Mouse (Mus musculus): ENCODE results near the gene Ddc. TPM values are rescaled to one million over a fixed set of nuclear protein-coding genes. Genes with fewer than 3 reads are reported as not detected.

Ddc gene
- total RNA-seq, 2 experiments from 2014 or later, result 0.61 to 0.81 TPM

DNA sequence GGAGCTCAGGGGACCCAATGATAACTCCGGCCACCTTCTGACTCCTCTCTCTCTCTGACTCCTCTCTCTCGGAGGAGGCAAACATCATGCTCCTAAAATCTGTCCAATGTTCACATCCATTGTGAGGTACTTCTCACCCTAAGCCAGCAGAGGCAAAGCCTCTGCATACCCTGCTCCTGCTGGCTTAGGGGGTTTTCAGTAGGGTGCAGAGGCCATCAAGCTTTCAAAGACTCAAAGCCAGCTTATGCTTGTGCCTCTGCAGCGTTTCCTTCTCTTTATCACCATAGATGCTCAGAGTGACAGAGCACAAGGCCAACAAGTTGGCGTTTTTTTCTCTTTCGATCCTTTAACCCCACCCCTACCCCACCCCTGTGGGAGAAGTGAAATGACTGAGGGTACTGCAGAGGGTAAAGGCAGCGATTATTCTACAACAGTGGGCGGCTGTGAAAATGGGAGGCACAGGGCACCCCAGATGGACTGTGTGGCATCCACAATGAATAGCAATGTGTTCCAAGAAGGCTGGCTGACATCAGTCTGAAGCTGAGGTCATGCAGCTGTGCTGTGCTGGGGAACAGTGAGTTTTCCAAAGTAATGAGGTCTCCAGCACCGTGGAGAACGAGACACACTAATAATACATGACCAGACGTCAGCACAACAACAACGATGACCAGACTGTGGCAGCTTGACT is 34.3 kb upstream of the Ddc start:
- no peak for TF ChIP-seq CTCF (IDR thresholded peaks at IDR 0.05)
- H3K4me3 ChIP-seq, result no peak overlapping the region
- peak; percentile 30 for DNase-seq
- peak overlapping the region; percentile 69 for H3K27ac ChIP-seq
- intact Hi-C loops (cut with DNase I), result no loop called here

DNA sequence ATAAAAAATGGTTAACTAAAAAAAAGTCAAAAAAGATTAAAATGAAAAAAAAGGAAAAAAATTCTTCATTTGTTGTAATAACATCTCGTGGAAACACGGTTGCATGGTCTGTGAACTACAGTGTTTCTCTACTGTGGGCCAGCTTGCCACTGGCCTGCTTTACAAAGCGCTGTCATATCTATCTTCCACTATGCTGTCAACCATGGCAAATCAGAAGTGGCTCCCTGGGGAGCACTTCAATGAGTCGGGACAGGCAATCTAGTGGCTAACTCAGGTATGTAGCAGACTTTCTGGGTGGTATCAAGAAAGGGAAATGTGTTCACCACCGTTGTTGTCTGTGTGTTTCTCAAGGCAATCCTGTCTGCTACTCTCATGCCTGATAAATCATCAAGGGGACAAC is 33.7 kb upstream of the Ddc start:
- Histone ChIP-seq H3K4me3 (no peak overlapping the region), H3K27ac (peak overlapping the region; percentile 69)
- DNase-seq, result no peak
- intact Hi-C loops (cut with DNase I), result no loop called here
- no peak for TF ChIP-seq CTCF (IDR thresholded peaks at IDR 0.05)

DNA sequence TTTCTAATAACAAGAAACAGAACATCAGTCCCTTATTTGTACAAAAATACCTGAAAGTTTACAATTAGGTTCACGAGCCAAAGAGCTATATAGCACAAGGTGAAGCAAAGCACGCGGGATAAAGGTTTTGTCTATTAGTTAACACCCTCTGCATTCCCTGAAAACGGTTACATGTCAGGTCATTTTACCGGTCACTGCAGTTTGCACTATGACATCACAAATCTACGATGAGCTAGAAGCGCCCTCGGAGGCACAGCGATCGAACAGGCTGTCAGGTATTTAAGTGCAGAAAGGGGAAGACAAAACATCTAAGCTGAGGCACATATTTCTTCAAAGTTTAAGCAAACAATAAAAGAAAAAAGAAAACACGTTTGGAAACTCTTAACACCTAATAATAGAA is 32.6 kb upstream of the Ddc start:
- Histone ChIP-seq H3K27ac (no peak overlapping the region), H3K4me3 (no peak overlapping the region)
- intact Hi-C loops (cut with DNase I), result no loop called here
- DNase-seq, result no peak
- no peak for TF ChIP-seq CTCF (IDR thresholded peaks at IDR 0.05)

DNA sequence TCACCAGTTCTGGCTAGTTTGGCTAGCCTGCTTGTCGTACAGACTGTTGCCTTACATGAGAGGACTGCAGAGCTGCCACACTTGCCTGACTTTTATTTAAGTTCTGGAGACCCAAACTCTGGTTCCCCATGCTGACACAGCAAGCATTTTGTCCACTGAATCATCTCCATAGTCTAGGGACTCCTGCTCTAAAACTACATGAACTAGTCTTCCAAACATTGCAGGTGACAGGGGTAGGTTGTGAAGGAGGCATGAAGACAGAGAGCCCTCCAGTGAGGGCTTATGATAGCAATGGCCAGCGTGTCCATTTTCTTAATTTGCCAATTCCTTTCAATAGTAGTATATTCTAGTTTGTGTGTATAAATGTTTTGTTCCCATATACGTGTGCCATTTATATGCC is 31.1 kb upstream of the Ddc start:
- TF ChIP-seq CTCF (IDR thresholded peaks at IDR 0.05), result no peak
- 0 out of 2 replicates have a peak overlapping the region, but pooled peaks have one; percentile 24 for H3K27ac ChIP-seq
- intact Hi-C loops (cut with DNase I), result no loop called here
- H3K4me3 ChIP-seq, result no peak overlapping the region
- DNase-seq, result no peak

DNA sequence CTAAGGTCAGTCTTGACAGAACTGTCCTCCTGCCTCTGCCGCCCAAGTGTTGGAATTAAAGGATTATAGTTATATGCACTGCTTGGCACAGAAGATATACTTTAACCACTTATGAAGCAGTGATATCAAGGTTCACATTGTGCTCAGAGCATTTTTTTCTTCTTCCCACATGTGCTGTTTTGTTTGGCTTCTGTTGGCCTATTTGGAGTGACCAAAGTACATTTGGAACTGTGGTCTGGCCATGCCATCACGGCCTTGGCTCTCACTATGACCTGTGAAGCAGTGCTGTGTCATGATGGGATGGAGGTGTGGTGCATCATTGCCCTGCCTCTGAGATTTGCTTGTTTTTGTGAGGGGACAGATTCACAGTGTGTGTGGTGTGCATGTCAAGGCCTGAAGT is 30.6 kb upstream of the Ddc start:
- no peak overlapping the region for H3K4me3 ChIP-seq
- intact Hi-C loops (cut with DNase I), result no loop called here
- peak overlapping the region; percentile 24; the same call in 1 of the 2 replicates for H3K27ac ChIP-seq
- peak; percentile 24 for DNase-seq
- TF ChIP-seq CTCF (IDR thresholded peaks at IDR 0.05), result no peak

DNA sequence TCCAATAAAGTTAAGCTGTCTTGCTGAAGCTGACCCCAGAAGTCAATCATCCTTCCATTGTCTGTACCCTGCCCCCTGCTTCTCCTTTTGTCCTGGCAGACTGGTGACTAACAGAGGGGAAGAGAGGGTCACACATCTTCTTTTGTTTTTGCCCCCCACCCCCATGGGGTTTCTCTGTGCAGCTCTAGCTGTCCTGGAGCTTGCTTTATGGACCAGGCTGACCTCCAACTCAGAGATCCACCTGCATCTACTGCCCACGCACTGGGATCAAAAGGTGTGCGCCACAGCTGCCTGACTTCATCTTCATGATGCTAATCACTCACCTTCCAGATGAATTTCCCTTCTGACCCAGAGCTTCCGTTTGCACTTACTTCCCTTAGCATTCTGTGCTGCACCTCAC is 26.0 kb upstream of the Ddc start:
- DNase-seq, result no peak
- no peak overlapping the region for H3K27ac ChIP-seq
- intact Hi-C loops (cut with DNase I), result no loop called here
- no peak for TF ChIP-seq CTCF (IDR thresholded peaks at IDR 0.05)
- no peak overlapping the region for H3K4me3 ChIP-seq

DNA sequence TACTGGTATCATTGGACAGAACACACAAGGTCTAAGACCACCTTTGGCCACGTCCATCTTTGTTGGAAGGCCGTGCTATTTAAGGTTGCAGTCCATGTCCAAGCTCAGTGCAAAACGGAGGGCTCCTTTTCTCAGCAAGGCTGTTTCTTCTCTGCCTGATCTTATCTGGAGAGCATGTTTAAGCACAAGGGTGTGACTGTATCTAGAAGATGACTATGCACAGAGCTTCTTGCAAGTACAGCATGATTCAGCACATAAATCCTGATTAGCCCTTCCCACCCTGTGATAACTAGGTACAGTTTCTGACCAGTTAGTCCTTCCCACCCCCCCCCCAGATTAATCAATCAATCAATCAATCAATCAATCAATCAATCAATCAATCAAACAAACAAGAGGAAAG is 25.4 kb upstream of the Ddc start:
- no peak for TF ChIP-seq CTCF (IDR thresholded peaks at IDR 0.05)
- intact Hi-C loops (cut with DNase I), result no loop called here
- Histone ChIP-seq H3K4me3 (no peak overlapping the region), H3K27ac (no peak overlapping the region)
- DNase-seq, result no peak

DNA sequence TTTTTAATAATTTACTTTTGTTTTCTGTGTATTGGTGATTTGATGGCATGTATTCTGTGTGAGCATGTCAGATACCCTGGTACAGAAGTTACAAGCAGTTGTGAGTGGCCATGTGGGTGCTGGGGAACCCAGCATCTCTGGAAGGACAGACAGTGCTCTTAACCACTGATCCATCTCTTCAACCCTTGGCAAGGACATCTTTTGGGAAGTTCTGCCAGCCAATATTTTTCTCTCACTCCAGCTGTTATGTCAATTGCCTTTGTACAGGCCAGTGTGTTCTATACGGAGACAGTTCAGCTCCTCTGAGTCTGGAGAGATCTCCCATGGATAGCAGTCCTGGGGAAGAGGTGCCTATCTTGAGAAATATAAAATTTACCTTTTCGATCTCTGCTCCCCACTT is 24.2 kb upstream of the Ddc start:
- no peak for DNase-seq
- intact Hi-C loops (cut with DNase I), result no loop called here
- Histone ChIP-seq H3K4me3 (no peak overlapping the region), H3K27ac (no peak overlapping the region)
- no peak for TF ChIP-seq CTCF (IDR thresholded peaks at IDR 0.05)

DNA sequence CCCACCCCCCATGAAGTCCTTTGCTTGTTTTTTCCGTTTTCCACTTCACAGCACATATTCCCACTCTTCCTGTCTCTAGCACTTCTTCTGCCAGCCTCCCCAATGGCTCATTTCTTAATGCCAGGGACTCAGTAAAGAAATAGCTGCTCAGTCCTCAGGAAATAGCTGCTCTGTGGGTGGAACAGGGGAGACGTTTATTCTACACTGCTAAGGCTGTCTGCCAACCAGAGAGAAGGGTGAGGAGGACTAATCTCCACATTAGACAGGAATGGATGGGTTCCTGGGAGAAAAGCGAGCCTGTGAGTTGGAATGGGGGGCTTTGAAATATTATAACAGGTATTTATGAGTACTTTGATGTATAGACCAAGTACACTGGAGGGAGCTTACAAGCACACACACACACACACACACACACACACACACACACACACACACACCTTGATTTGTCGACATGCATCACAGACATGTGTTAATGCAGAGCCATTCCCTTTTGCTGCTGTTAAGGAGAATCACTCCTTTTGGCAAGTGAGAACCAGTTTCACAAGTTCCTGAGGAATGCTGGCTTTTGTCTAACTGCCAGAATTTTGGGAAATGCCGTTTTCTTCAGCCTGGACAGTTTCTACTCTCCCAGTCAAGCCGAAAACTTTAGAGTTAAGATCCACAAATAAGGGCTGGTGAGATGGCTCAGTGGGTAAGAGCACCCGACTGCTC is 9.9 kb upstream of the Ddc start:
- no peak for DNase-seq
- Histone ChIP-seq H3K27ac (peak overlapping the region; percentile 12; the same call in 1 of the 2 replicates), H3K4me3 (no peak overlapping the region)
- intact Hi-C loops (cut with DNase I), result no loop called here
- no peak for TF ChIP-seq CTCF (IDR thresholded peaks at IDR 0.05)

DNA sequence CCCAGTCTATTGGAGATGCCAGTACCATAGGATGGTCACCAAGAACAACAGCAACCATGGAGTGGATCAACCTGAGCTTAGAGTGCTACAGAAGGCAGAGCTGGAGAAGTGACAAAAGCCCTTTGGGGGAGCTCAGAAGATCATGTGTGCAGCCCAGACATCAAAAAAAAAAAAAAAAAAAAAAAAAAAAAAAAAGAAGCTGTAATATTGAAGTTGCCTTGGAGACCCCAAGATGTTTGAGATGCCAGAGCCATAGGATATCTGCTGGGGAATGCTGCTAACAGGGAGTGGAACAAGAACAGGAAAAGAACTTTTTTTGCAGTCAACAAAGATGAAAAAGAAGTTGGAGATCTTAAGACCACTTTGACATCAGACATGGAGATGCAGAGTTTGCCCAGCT is 7.6 kb upstream of the Ddc start:
- no peak for TF ChIP-seq CTCF (IDR thresholded peaks at IDR 0.05)
- no peak for DNase-seq
- intact Hi-C loops (cut with DNase I), result no loop called here
- no peak overlapping the region for H3K27ac ChIP-seq
- H3K4me3 ChIP-seq, result no peak overlapping the region

DNA sequence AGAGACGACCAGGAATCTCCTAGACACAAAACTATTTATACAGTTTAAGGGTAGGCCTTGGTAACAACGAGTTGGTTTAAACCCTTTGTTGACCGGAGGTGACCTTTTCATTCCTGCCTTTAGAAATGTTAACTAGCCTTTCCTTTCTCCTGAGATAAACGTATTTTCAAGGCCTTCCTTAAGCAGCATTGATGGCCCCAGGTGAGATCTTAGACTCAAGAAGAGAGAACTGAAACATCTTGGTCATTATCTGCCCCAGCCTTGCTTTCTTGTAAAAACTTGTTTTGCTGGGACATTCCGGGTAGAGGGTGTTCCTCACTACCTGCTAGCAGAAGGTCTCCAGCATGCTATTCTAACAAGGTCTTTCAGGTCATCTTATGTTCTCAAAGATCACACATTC is 7.1 kb upstream of the Ddc start:
- Histone ChIP-seq H3K27ac (no peak overlapping the region), H3K4me3 (no peak overlapping the region)
- DNase-seq, result no peak
- intact Hi-C loops (cut with DNase I), result loop anchor here (5.0 kb wide), 1 partner anchor 42 kb away; no protein-coding TSS in a partner anchor
- no peak for TF ChIP-seq CTCF (IDR thresholded peaks at IDR 0.05)

DNA sequence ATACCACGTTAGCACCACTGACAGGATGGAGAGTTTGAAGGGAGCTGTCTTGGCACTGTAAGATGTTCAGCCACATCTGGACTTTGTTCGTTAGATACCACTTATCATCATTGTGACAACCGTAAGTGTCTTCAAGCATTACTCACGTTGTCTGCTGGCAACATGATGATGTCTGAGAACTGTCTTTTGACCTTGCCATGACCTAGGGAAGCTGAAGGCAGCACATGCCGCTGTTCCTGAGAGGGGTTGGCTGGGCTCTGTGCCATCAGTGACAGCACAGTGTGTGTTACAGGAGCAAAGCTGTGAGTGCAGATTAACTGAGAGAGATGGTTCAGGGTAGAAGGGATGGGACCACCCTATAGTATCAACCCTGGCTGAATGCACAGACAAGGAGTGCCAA is 3.6 kb upstream of the Ddc start:
- no peak for TF ChIP-seq CTCF (IDR thresholded peaks at IDR 0.05)
- no peak overlapping the region for H3K27ac ChIP-seq
- intact Hi-C loops (cut with DNase I), result loop anchor here (5.0 kb wide), 1 partner anchor 46 kb away; no protein-coding TSS in a partner anchor
- no peak overlapping the region for H3K4me3 ChIP-seq
- no peak for DNase-seq

DNA sequence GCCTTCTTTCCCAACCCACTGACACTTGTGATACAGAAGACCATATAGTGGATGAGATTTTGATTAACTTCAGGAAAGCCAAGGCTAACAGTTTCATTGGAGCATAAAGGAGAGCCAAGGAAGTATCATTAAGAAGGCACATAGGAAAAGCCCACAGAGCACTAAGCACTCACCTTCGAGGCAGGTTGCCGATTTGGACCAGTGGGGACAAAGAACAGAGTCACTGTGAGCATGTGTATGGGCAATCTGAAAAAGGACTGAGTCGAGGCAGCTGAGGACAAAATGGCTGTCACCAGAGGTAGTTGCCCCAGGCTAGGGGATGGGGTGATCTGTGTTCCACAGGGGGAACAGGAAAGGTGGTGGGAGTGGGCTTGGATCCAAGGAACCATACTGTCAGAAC is 552 bp upstream of the Ddc start:
- TF ChIP-seq CTCF (IDR thresholded peaks at IDR 0.05), result no peak
- intact Hi-C loops (cut with DNase I), result no loop called here
- no peak overlapping the region for H3K27ac ChIP-seq
- H3K4me3 ChIP-seq, result no peak overlapping the region
- no peak for DNase-seq

DNA sequence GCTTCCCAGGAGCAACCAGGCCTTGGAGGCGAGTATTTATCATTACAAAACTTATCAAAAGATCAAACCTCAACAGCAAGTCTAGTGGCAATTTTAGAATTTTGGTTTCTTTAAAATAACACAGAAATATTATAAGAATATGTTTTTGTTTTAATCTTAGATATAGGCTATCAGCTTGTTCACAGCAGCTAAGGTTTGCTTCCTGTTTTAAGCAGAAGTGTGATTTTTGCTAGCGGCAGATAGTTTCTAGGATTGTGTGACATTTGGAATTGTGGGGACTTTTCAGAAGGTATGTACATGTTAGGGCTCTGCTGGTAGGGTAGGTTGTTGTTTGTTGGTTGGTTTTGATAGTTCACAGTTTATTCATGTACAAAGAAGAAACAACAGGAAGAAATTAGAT is 2.5 kb downstream of the Ddc start:
- DNase-seq, result no peak
- H3K4me3 ChIP-seq, result no peak overlapping the region
- intact Hi-C loops (cut with DNase I), result loop anchor here (2.0 kb wide), 1 partner anchor 69 kb away; no protein-coding TSS in a partner anchor
- no peak overlapping the region for H3K27ac ChIP-seq
- no peak for TF ChIP-seq CTCF (IDR thresholded peaks at IDR 0.05)

Measured in gastrocnemius, adult 2 months (tissue).